Mouse (Mus musculus) heart, adult 9 months (tissue): Measurements from ENCODE around the gene Dnajb2.

Source experiments
- DNase-seq, 2 experiments: peaks; one replicate each; pipeline ENCODE4 v3.0.0; 2022; ENCODE audit warnings: low spot score in 2 of 2

The Dnajb2 gene

GRCm38 (mm10) chr1:75292476-75293330 is 56.5 kb downstream of the Dnajb2 start:
- peak in 1 of 2 experiments; percentile 13 for DNase-seq

GRCm38 (mm10) chr1:75293331-75293701 is 57.1 kb downstream of the Dnajb2 start:
- DNase-seq = no peak

GRCm38 (mm10) chr1:75294294-75294693 is 58.1 kb downstream of the Dnajb2 start:
- DNase-seq = no peak
